Mouse (Mus musculus): Measurements from ENCODE around the gene Nkain4.

Gene Nkain4

GRCm38 (mm10) chr2:180954061-180955047 lies at the start of gene Nkain4:
Gene Nkain4 (minus strand): TSS chr2:180954699.
- DNase-seq (ENCODE audit: low spot score) = no peak

GRCm38 (mm10) chr2:180996905-180997304 lies 42.4 kb upstream of the Nkain4 start:
- DNase-seq (ENCODE audit: low spot score) = no peak

GRCm38 (mm10) chr2:180996436-180996835 lies 41.9 kb upstream of the Nkain4 start:
- peak; percentile 63 for DNase-seq (ENCODE audit: low spot score)

- no peak for DNase-seq (ENCODE audit: low spot score)
These were observed 41.0 kb upstream of the Nkain4 start for GRCm38 (mm10) chr2:180995457-180995856.

GRCm38 (mm10) chr2:180994360-180994759 lies 39.9 kb upstream of the Nkain4 start:
- DNase-seq (ENCODE audit: low spot score) = no peak

- DNase-seq (ENCODE audit: low spot score) = no peak
These were observed 35.8 kb upstream of the Nkain4 start for GRCm38 (mm10) chr2:180990347-180990746.

- no peak for DNase-seq (ENCODE audit: low spot score)
These were observed 34.4 kb upstream of the Nkain4 start for GRCm38 (mm10) chr2:180988948-180989347.

GRCm38 (mm10) chr2:180988347-180988913 lies 33.9 kb upstream of the Nkain4 start:
- DNase-seq (ENCODE audit: low spot score) = no peak

- no peak for DNase-seq (ENCODE audit: low spot score)
These were observed 33.0 kb upstream of the Nkain4 start for GRCm38 (mm10) chr2:180987432-180988030.

GRCm38 (mm10) chr2:180987001-180987400 lies 32.5 kb upstream of the Nkain4 start:
- DNase-seq (ENCODE audit: low spot score) = no peak

GRCm38 (mm10) chr2:180986449-180986848 lies 31.9 kb upstream of the Nkain4 start, which contains the start of gene Col20a1:
Gene Col20a1 (plus strand): TSS chr2:180986535.
- no peak for DNase-seq (ENCODE audit: low spot score)

GRCm38 (mm10) chr2:180985635-180986034 lies 31.1 kb upstream of the Nkain4 start:
- no peak for DNase-seq (ENCODE audit: low spot score)

GRCm38 (mm10) chr2:180981133-180981532 lies 26.6 kb upstream of the Nkain4 start:
- no peak for DNase-seq (ENCODE audit: low spot score)

GRCm38 (mm10) chr2:180967010-180967763 lies 12.7 kb upstream of the Nkain4 start, which contains the start of gene Arfgap1:
Gene Arfgap1 (plus strand): TSS chr2:180967225.
- peak; percentile 98 for DNase-seq (ENCODE audit: low spot score)

GRCm38 (mm10) chr2:180966092-180966882 lies 11.8 kb upstream of the Nkain4 start:
- DNase-seq (ENCODE audit: low spot score) = peak; percentile 74

- DNase-seq (ENCODE audit: low spot score) = peak; percentile 80
These were observed 9.5 kb upstream of the Nkain4 start for GRCm38 (mm10) chr2:180963956-180964355.

GRCm38 (mm10) chr2:180962616-180963308 lies 8.3 kb upstream of the Nkain4 start:
- DNase-seq (ENCODE audit: low spot score) = no peak

- DNase-seq (ENCODE audit: low spot score) = no peak
These were observed 5.7 kb upstream of the Nkain4 start for GRCm38 (mm10) chr2:180960187-180960586.

GRCm38 (mm10) chr2:180959605-180960004 lies 5.1 kb upstream of the Nkain4 start:
- peak; percentile 22 for DNase-seq (ENCODE audit: low spot score)

- DNase-seq (ENCODE audit: low spot score) = no peak
These were observed 861 bp downstream of the Nkain4 start for GRCm38 (mm10) chr2:180953638-180954037.

Measured in adipocyte (in vitro differentiated cells).